Mouse (Mus musculus) c-Kit-positive CD71-positive TER-119-negative erythroid progenitor cells, embryonic 14.5 days (primary cell): ENCODE results near the gene Pax9.

Source experiments
- DNase-seq: peaks from one replicate; pipeline ENCODE4 v3.0.0-alpha.2; 2013; ENCODE audit warnings: low read depth

Gene Pax9

DNA sequence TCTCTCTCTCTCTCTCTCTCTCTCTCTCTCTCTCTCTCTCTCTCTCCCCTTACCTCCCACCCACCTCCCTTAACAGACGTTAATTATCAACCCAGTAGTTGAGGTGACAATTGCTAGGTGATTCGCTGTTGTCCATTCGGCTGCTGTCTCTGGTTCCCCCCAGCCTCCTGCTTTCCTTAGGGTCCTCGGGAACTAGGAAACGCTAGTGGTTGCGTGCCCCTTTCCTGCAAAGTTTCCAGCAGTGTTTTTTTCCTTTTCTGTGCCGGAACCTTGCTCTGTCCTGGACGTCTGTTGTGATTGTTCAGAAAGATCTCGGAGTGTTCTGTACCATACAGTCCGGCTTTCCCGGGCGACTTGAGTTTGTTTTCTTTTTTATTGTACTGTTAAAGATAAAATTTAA lies 6.2 kb downstream of the Pax9 start:
- DNase-seq, result no peak

DNA sequence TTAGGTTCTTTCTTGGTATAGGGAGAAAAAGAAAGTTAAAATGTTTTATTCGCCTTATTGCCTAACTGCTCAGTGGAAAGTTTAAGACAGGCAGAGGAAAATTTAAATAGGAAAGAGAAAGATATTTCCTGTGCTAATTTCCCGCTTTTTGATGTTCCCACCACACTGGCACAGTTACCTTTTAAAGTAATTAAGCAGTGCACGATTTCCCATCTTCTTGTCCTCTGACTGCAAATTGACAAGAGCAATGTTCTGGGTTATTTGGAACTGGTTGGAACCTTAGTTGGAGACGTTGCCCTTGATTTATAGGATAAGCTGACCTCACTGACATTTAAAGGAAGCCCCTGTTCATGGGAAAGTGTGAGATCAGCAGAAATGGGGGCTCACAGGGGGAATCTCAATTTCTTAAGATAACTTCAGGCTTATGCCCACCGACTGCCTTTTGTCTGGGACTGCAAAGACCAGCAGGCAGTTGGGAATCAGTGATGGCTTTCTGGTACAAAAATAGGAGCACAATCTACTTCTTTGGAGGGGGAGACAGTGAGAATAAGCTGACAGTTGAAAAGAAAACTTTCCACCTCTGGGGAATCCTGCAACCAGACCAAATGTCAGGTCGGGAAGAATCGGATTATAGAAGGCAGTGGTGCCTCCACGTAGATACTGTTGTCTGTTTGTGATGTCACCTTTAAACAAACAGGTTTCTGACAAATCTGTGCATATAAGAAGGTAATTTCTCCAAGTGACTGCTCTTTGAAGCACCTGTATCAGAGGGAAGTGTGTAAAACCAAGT lies 6.8 kb downstream of the Pax9 start:
- DNase-seq, result no peak

DNA sequence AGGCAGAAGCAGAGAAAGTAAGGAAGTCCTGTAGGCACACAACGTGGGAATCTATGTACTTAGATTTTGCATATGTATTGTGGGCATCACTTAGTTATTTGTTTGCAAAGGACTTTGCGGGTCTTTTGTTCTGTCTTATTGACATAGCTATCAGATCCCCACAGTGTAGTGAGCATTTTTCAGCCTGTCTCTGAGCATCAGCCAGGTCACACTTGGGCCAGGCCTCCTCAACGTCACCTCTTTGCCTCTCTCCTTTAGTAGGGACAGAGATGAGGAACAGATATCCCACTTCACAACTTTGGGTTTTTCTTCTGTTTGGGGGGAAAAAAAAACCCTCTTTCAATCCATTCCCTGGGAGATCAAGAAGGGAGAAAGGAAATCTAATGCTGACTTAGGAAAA lies 7.8 kb downstream of the Pax9 start:
- no peak for DNase-seq

DNA sequence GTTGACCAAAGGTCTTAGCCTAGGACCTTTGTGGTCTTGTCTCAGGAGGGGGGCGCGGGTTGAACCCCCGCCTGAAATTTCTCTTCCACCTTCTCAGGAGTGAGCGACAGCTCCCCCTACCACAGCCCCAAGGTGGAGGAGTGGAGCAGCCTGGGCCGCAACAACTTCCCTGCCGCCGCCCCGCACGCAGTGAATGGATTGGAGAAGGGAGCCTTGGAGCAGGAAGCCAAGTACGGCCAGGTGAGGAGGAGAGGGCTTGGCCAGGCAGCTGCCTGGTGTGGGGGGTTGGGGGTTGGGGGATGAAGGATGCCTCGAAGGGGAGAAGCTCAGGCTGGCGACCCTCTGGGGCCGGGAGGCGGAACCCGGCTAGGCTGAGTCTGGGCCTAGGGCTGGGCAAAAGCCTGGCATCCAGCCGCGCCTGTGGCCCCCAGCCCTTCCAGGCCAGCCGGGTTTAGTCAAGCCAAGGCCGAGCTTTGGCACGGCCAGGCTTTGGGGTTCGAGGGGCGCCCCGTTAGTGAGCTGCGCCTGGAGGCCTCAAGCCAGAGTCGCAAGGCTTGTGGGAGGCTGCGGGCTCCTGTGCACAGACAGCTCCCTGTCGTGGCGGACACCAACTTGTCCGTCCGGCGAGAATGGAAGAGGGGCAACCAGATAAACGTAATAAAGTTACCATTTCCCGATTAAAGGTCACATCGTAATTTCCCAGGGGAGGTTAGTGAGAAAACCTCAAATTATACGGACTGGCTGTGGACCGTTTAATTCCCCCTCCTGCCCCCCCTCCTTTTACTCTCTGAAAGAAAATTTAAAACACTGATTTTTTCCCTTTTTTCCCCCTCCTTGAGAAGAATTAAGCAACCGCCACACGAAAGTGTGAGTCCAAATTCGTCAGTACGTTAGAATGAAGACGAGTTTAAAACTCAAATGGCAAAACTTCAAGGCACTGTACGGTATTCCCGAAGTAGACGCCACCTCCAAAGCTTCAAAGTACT lies 8.6 kb downstream of the Pax9 start:
- no peak for DNase-seq

DNA sequence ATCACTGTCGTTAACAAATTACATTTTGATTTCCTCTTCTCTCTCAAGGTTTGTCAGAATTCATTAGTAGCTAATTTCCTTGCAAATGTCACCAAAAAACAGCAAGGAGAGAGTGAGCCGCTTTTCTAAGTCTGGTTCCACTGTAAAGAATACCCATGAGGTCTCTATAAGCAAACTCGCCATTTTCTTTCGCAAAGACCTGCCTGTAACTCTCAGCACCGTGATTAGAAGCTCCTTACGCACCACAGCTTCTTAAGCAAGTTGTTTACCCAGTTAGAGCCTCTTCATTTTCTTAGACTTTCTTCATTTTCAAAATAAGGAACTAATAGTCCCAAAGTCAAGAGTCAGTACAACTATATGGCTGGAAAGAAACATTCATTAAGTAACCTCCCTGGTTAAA lies 9.4 kb downstream of the Pax9 start:
- DNase-seq, result no peak

DNA sequence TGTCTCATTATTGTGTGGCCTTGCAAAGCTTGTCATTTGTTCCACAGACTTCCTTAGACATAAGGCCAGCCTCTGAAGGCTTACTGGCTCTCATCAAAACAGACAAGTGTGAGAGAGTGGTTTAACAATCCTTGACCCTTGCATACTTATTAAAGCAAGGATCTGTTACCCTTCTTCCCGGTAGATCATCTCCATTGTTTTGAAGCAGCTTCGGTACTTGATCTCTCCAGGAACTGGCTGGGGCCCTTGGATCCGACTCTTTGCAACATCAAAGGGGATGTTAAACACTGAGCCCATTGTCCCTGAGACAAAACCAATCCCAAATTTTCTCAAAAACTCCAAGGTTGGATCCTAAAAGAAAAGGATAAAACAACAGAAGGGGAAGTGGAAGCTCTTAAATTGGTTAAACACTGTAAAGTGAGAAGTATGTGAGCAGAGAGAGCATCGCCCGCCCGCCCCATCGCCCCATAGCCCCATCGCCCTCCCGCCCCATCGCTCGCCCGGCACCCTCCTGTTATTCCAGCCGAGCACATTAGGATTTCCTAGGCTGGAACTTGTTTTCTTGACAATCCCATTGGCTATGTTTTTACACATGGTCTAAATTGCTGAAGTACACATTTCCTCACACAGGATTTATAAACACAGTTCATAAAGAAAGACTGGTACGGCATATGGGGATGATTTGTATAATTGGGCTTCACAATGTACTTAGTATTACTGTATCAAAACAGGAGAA lies 26.6 kb downstream of the Pax9 start:
- no peak for DNase-seq

DNA sequence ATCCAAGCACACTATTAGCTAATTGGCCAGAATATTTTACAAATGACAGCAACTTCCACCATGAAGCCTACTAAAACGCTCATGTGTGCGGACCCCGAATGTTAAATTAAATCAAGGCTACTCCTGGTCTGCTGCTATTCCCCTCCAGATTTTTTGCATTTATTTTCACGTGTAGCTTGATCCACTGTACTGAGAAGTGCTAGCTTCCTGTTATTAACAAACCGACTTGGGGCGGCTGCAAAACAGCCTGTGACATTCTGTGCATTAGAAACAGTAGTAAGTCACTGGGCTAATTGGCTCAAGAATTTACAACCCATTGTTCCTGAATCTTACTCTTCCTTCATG lies 27.1 kb downstream of the Pax9 start:
- DNase-seq, result no peak

DNA sequence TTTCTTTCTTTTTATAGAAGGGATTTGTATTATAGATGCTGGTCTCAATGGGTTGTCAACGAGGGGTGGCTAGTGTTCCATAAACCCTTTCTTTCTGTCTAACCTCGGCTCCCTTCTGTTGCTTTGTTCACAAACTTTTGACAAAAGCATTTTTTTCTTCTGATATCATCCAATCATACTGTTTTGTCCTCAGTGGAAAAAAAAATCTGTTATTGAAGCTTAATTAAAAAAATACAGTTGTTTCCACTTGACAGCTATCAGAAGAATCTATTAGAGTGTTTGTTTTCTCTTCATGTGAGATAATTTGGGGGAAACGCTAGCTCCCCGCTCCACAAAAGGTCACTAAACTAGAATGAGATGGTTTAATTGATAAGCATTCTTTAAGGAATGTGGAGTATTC lies 36.1 kb downstream of the Pax9 start:
- DNase-seq, result no peak

DNA sequence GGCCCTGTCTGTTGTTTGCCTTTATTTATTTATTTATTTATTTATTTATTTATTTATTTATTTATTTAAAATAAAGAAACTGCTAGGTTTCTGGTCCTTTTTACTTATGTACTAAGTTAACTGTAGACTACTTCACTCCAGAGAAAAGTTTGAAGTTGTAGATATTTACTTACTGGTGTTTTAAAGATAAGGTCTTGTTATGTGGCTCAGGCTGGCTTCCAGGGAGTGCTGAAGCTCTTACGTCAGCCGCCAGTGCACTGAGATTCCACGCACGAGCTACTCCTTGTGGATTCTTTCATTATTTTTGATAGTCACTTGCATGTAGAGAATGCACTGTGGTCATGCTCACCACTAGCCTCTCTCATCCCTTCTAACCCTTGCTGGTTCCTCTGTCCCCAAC lies 45.5 kb downstream of the Pax9 start:
- DNase-seq, result no peak
